Mouse (Mus musculus): ENCODE data around the gene Phldb1. TPM values are rescaled to one million over a fixed set of nuclear protein-coding genes. Genes with fewer than 3 reads are reported as not detected.
A peak's percentile ranks its signal among the peaks of the same experiment; 100 is the strongest.

The Phldb1 gene
- polyA plus RNA-seq, 1 experiment from 2014 or later, result 23.7 TPM

- no peaks in the 10 kb centered on the region for H3K27me3 ChIP-seq
- H3K36me3 ChIP-seq, result peaks cover 79% of the 10 kb centered on the region
- H3K4me2 ChIP-seq, result no peak overlapping the region
- 88% methylated on average over 7 of the region's 7 CpGs for WGBS
- H3K9me3 ChIP-seq (replicated peaks), result no peaks in the 10 kb centered on the region
- H3K9ac ChIP-seq, result no peak overlapping the region
- H3K27ac ChIP-seq, result no peak overlapping the region
- ATAC-seq (replicated peaks; ENCODE audit: insufficient number of reproducible peaks, insufficient read depth, low FRiP score, low read depth), result no peak
- no peaks in the 10 kb centered on the region for H3K4me1 ChIP-seq (replicated peaks)
- H3K4me3 ChIP-seq, result no peak overlapping the region
Observed at GRCm38 (mm10) chr9:44745371-44745770, 10.4 kb upstream of the Phldb1 start.

DNA sequence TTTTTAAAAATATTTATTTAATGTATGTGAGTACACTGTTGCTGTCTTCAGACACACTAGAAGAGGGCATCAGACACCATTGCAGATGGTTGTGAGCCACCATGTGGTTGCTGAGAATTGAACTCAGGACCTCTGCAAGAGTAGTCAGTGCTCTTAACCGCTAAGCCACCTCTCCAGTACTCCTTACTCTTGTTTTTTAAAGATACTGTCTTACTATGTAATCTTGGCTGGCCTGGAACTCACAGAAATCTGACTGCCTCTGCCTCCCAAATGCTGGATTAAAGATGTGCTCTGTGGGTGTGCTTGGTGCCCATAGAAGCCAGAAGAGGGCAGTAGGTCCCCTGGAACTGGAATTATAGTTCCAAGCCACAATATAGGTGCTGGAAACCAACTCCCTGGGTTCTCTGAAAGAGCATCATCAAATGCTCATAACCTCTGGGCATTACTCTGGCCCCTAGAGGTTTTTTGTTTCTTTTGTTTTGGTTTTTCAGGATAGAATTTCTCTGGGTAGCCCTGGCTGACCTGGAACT is 5.7 kb upstream of the Phldb1 start:
- no peak for ATAC-seq (replicated peaks; ENCODE audit: insufficient number of reproducible peaks, insufficient read depth, low FRiP score, low read depth)

GRCm38 (mm10) chr9:44737240-44737949 is 2.4 kb upstream of the Phldb1 start:
- 0 out of 2 replicates have a peak, but pooled peaks have one; percentile 5 for ATAC-seq (replicated peaks; ENCODE audit: insufficient number of reproducible peaks, insufficient read depth, low FRiP score, low read depth)
- peak overlapping the region; percentile 70 for H3K27ac ChIP-seq
- H3K4me1 ChIP-seq (replicated peaks), result peaks cover 30% of the 10 kb centered on the region
- 0 out of 2 replicates have a peak, but pooled peaks cover 3% of the 10 kb centered on the region for H3K27me3 ChIP-seq
- WGBS, result 22% methylated on average over 8 of the region's 8 CpGs
- no peak overlapping the region; the same call in 1 of the 2 replicates for H3K4me2 ChIP-seq
- no peaks in the 10 kb centered on the region for H3K9me3 ChIP-seq (replicated peaks)
- H3K4me3 ChIP-seq, result no peak overlapping the region
- peaks cover 11% of the 10 kb centered on the region for H3K36me3 ChIP-seq
- H3K9ac ChIP-seq, result no peak overlapping the region

More for the DNA sequence above, 5.7 kb upstream of the Phldb1 start:
- Histone ChIP-seq H3K4me2 (no peak overlapping the region), H3K4me1 (replicated peaks) (0 out of 2 replicates have a peak, but pooled peaks cover 3% of the 10 kb centered on the region), H3K4me3 (no peak overlapping the region), H3K9ac (no peak overlapping the region), H3K27me3 (0 out of 2 replicates have a peak, but pooled peaks cover 3% of the 10 kb centered on the region), H3K27ac (no peak overlapping the region), H3K9me3 (replicated peaks) (no peaks in the 10 kb centered on the region), H3K36me3 (peaks cover 45% of the 10 kb centered on the region)
- WGBS, result 78% methylated on average over 1 of the region's 1 CpGs

DNA sequence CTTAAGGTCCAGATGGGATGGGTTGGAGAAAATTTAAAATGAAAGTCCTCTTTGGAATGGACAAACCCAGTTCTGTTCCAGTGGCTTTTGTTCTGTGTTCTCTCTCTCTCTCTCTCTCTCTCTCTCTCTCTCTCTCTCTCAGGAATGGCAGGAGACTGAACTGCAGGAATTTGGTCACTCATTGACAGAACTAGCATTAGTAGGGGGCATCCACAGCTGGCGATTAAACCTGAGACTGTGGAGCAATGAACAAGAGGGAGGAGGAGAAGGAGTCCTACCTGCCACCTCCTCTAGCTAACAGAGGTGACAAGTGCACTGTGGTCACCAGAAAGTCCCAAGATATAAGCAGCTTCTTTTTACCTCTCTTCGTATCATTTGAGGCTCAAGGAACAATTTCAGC is 1.3 kb upstream of the Phldb1 start:
- Histone ChIP-seq H3K9ac (no peak overlapping the region), H3K4me2 (no peak overlapping the region), H3K4me3 (no peak overlapping the region), H3K36me3 (peaks cover 6% of the 10 kb centered on the region; the same call in 1 of the 2 replicates), H3K27ac (no peak overlapping the region), H3K9me3 (replicated peaks) (no peaks in the 10 kb centered on the region), H3K27me3 (0 out of 2 replicates have a peak, but pooled peaks cover 3% of the 10 kb centered on the region), H3K4me1 (replicated peaks) (peaks cover 34% of the 10 kb centered on the region)
- ATAC-seq (replicated peaks; ENCODE audit: insufficient number of reproducible peaks, insufficient read depth, low FRiP score, low read depth), result no peak
- WGBS, result 82% methylated on average over 2 of the region's 2 CpGs

GRCm38 (mm10) chr9:44735886-44736285 is 888 bp upstream of the Phldb1 start:
- no peak for ATAC-seq (replicated peaks; ENCODE audit: insufficient number of reproducible peaks, insufficient read depth, low FRiP score, low read depth)
- Histone ChIP-seq H3K4me1 (replicated peaks) (peaks cover 34% of the 10 kb centered on the region), H3K9me3 (replicated peaks) (no peaks in the 10 kb centered on the region), H3K9ac (no peak overlapping the region), H3K4me3 (no peak overlapping the region), H3K27me3 (0 out of 2 replicates have a peak, but pooled peaks cover 3% of the 10 kb centered on the region), H3K4me2 (no peak overlapping the region), H3K27ac (no peak overlapping the region), H3K36me3 (peaks cover 2% of the 10 kb centered on the region; the same call in 1 of the 2 replicates)
- WGBS, result 77% methylated on average over 6 of the region's 6 CpGs

- H3K36me3 ChIP-seq, result no peaks in the 10 kb centered on the region
- peak overlapping the region; percentile 74 for H3K27ac ChIP-seq
- ATAC-seq (replicated peaks; ENCODE audit: insufficient number of reproducible peaks, insufficient read depth, low FRiP score, low read depth), result peak; percentile 54
- peak overlapping the region; percentile 96 for H3K4me2 ChIP-seq
- peak overlapping the region; percentile 67 for H3K9ac ChIP-seq
- peaks cover 34% of the 10 kb centered on the region for H3K4me1 ChIP-seq (replicated peaks)
- 2% methylated on average over 79 of the region's 79 CpGs for WGBS
- peak overlapping the region; percentile 62 for H3K4me3 ChIP-seq
- H3K27me3 ChIP-seq, result 0 out of 2 replicates have a peak, but pooled peaks cover 3% of the 10 kb centered on the region
- no peaks in the 10 kb centered on the region for H3K9me3 ChIP-seq (replicated peaks)
Observed at GRCm38 (mm10) chr9:44733671-44734523, 1.1 kb downstream of the Phldb1 start.

GRCm38 (mm10) chr9:44732921-44733530 is 2.0 kb downstream of the Phldb1 start:
- Histone ChIP-seq H3K9ac (peak overlapping the region; percentile 67), H3K4me3 (peak overlapping the region; percentile 62), H3K27me3 (0 out of 2 replicates have a peak, but pooled peaks cover 3% of the 10 kb centered on the region), H3K9me3 (replicated peaks) (no peaks in the 10 kb centered on the region), H3K36me3 (no peaks in the 10 kb centered on the region), H3K27ac (peak overlapping the region; percentile 74), H3K4me1 (replicated peaks) (peaks cover 34% of the 10 kb centered on the region), H3K4me2 (peak overlapping the region; percentile 96)
- 58% methylated on average over 12 of the region's 12 CpGs for WGBS
- ATAC-seq (replicated peaks; ENCODE audit: insufficient number of reproducible peaks, insufficient read depth, low FRiP score, low read depth), result no peak

- Histone ChIP-seq H3K27me3 (0 out of 2 replicates have a peak, but pooled peaks cover 3% of the 10 kb centered on the region), H3K27ac (no peak overlapping the region), H3K4me1 (replicated peaks) (peaks cover 31% of the 10 kb centered on the region), H3K9ac (no peak overlapping the region), H3K36me3 (no peaks in the 10 kb centered on the region), H3K9me3 (replicated peaks) (no peaks in the 10 kb centered on the region), H3K4me2 (peak overlapping the region; percentile 96), H3K4me3 (no peak overlapping the region)
- WGBS, result 59% methylated on average over 5 of the region's 5 CpGs
- no peak for ATAC-seq (replicated peaks; ENCODE audit: insufficient number of reproducible peaks, insufficient read depth, low FRiP score, low read depth)
Observed at GRCm38 (mm10) chr9:44732130-44732549, 2.9 kb downstream of the Phldb1 start.

- no peak overlapping the region for H3K4me3 ChIP-seq
- H3K9ac ChIP-seq, result no peak overlapping the region
- no peak overlapping the region for H3K4me2 ChIP-seq
- no peak overlapping the region for H3K27ac ChIP-seq
- no peaks in the 10 kb centered on the region for H3K27me3 ChIP-seq
- H3K9me3 ChIP-seq (replicated peaks), result no peaks in the 10 kb centered on the region
- no peak for ATAC-seq (replicated peaks; ENCODE audit: insufficient number of reproducible peaks, insufficient read depth, low FRiP score, low read depth)
- no peaks in the 10 kb centered on the region for H3K36me3 ChIP-seq
- WGBS, result 79% methylated on average over 5 of the region's 5 CpGs
- peaks cover 48% of the 10 kb centered on the region for H3K4me1 ChIP-seq (replicated peaks)
Observed at GRCm38 (mm10) chr9:44727441-44727840, 7.6 kb downstream of the Phldb1 start.

DNA sequence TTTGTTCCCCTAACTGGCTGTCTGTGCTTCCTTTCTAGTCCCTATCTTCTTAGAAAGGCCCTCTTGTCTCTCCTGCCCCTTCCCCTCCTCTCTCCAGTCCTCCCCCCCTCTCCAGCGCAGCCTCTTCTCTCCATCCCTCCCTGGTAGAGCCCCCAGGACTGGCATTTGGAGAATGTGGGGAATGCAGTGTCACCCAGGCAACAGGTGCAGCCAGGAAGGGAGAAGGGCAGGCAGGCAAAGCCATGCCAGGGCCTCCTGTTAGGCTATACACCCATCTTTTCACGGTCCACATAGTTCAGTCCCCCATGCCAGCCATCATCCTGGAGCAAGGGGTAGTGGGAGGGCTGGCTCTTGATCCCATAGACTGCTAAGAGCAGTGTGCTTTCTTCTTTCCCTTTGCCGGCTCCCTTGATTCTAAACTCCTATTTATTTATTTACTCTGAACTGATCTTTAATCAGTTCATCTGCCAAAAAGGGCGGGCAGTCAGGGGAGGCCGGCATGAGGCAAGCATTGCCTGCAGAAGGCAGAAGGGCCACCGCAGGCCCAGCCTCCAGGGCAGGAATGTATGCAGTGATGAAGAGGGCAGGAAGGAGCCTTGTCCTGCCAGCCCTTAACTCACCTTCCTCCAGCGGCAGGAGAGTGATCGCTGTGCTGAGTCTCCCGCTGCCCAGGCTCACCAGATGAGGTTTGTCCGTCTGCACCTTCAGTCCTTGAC is 8.4 kb downstream of the Phldb1 start:
- Histone ChIP-seq H3K4me2 (no peak overlapping the region), H3K9me3 (replicated peaks) (no peaks in the 10 kb centered on the region)
- ATAC-seq (replicated peaks; ENCODE audit: insufficient number of reproducible peaks, insufficient read depth, low FRiP score, low read depth), result no peak

More for the DNA sequence above, 8.4 kb downstream of the Phldb1 start:
- WGBS, result 42% methylated on average over 10 of the region's 10 CpGs
- Histone ChIP-seq H3K9ac (no peak overlapping the region), H3K36me3 (no peaks in the 10 kb centered on the region), H3K27me3 (no peaks in the 10 kb centered on the region), H3K4me1 (replicated peaks) (peaks cover 52% of the 10 kb centered on the region), H3K27ac (no peak overlapping the region; the same call in 1 of the 2 replicates), H3K4me3 (no peak overlapping the region)
